Mouse (Mus musculus) midbrain, embryonic 11.5 days (tissue): ENCODE data around the gene Peli2. TPM values are rescaled to one million over a fixed set of nuclear protein-coding genes. Genes with fewer than 3 reads are reported as not detected.

ENCODE experiments used
- ATAC-seq: fragments of 200-750 bp; cut with Nextera tagmentation; 2 replicates; pipeline ENCODE4 v1.8.0; 2017; ENCODE audit warnings: moderate TSS enrichment, moderate library complexity; ENCODE audit not compliant: low FRiP score
- DNase-seq: peaks from one replicate; pipeline ENCODE4 v3.0.0; 2015; ENCODE audit warnings: low spot score; ENCODE audit errors: missing footprints
- H3K27ac ChIP-seq: fragments of 300-500 bp; sonication (generic); 2 replicates; pipeline ENCODE4 v1.5.1; 2014; ENCODE audit warnings: low read depth, low read length
- H3K27me3 ChIP-seq: fragments of 300-500 bp; sonication (generic); 2 replicates; pipeline ENCODE4 v1.6.1; 2014; ENCODE audit warnings: mild to moderate bottlenecking, low read length, moderate library complexity, mixed read lengths; ENCODE audit not compliant: control insufficient read depth, insufficient read depth
- H3K36me3 ChIP-seq: fragments of 300-500 bp; sonication (generic); 2 replicates; pipeline ENCODE4 v1.6.1; 2014; ENCODE audit warnings: mild to moderate bottlenecking, low read length, moderate library complexity, mixed read lengths; ENCODE audit not compliant: control insufficient read depth, insufficient read depth
- H3K4me1 ChIP-seq: fragments of 300-500 bp; sonication (generic); 2 replicates; pipeline ENCODE4 v1.6.1; 2014; ENCODE audit warnings: low read length; ENCODE audit not compliant: control insufficient read depth, insufficient read depth
- H3K4me2 ChIP-seq: fragments of 300-500 bp; sonication (generic); 2 replicates; pipeline ENCODE4 v1.6.1; 2014; ENCODE audit warnings: mild to moderate bottlenecking, moderate library complexity
- H3K4me3 ChIP-seq: fragments of 300-500 bp; sonication (generic); 2 replicates; pipeline ENCODE4 v1.5.1; 2014; ENCODE audit warnings: low read depth, low read length
- H3K9ac ChIP-seq: fragments of 300-500 bp; sonication (generic); 2 replicates; pipeline ENCODE4 v1.6.1; 2014; ENCODE audit warnings: low read length
- H3K9me3 ChIP-seq: fragments of 300-500 bp; sonication (generic); 2 replicates; pipeline ENCODE4 v1.6.1; 2016; ENCODE audit warnings: low read length; ENCODE audit not compliant: control insufficient read depth
- WGBS: fragments of 180-500 bp; shearing (Covaris S2); extraction: QIAGEN DNeasy Blood & Tissue Kit; methylation state at CpG from one replicate; pipeline ENCODE4 v1.1.7; 2014; 5-methylcytosine and 5-hydroxymethylcytosine counted together
- polyA plus RNA-seq: library from polyadenylated mRNA; unstranded; fragments of >200 nt; fragmentation: Nextera tagmentation; extraction: Ambion mirVana; gene quantifications from 2 replicates; pipeline ENCODE4 v1.2.1, GENCODE M21; 2014

Gene Peli2
- polyA plus RNA-seq, 1 experiment from 2014 or later: 16.2 TPM

GRCm38 (mm10) chr14:48124011-48124410, 3.4 kb downstream of the Peli2 start:
- H3K4me2 ChIP-seq: 0 out of 2 replicates have a peak overlapping the region, but pooled peaks have one; percentile 10
- no peak overlapping the region for H3K9ac ChIP-seq
- DNase-seq (peak; percentile 82), ATAC-seq (no peak)
- WGBS: 62% methylated on average over 5 of the region's 5 CpGs
- H3K9me3 ChIP-seq: no peaks in the 10 kb centered on the region
- no peak overlapping the region for H3K4me3 ChIP-seq
- H3K27me3 ChIP-seq: no peaks in the 10 kb centered on the region; the same call in 1 of the 2 replicates
- H3K36me3 ChIP-seq: no peaks in the 10 kb centered on the region
- peaks cover 54% of the 10 kb centered on the region for H3K4me1 ChIP-seq
- no peak overlapping the region for H3K27ac ChIP-seq

GRCm38 (mm10) chr14:48124816-48125215, 4.2 kb downstream of the Peli2 start:
- Histone ChIP-seq H3K27me3 (no peaks in the 10 kb centered on the region; the same call in 1 of the 2 replicates), H3K4me3 (no peak overlapping the region), H3K9ac (no peak overlapping the region), H3K36me3 (no peaks in the 10 kb centered on the region), H3K9me3 (no peaks in the 10 kb centered on the region), H3K27ac (no peak overlapping the region), H3K4me2 (0 out of 2 replicates have a peak overlapping the region, but pooled peaks have one; percentile 6), H3K4me1 (peaks cover 53% of the 10 kb centered on the region)
- DNase-seq (no peak), ATAC-seq (no peak)
- 74% methylated on average over 4 of the region's 4 CpGs for WGBS

GRCm38 (mm10) chr14:48125971-48126370, 5.3 kb downstream of the Peli2 start:
- Histone ChIP-seq H3K4me3 (no peak overlapping the region), H3K27ac (no peak overlapping the region), H3K4me1 (peaks cover 57% of the 10 kb centered on the region), H3K27me3 (peaks cover under 1% of the 10 kb centered on the region; the same call in 1 of the 2 replicates), H3K4me2 (no peak overlapping the region), H3K9ac (no peak overlapping the region), H3K36me3 (no peaks in the 10 kb centered on the region), H3K9me3 (no peaks in the 10 kb centered on the region)
- ATAC-seq (no peak), DNase-seq (peak; percentile 82)
- WGBS: 84% methylated on average over 6 of the region's 6 CpGs

GRCm38 (mm10) chr14:48126931-48127330, 6.3 kb downstream of the Peli2 start:
- Histone ChIP-seq H3K9ac (no peak overlapping the region), H3K36me3 (no peaks in the 10 kb centered on the region), H3K4me3 (no peak overlapping the region), H3K4me2 (no peak overlapping the region), H3K27me3 (peaks cover 2% of the 10 kb centered on the region; the same call in 1 of the 2 replicates), H3K9me3 (no peaks in the 10 kb centered on the region), H3K4me1 (peaks cover 65% of the 10 kb centered on the region), H3K27ac (no peak overlapping the region)
- ATAC-seq (no peak), DNase-seq (peak; percentile 83)
- 65% methylated on average over 4 of the region's 4 CpGs for WGBS

- DNase-seq (peak; percentile 89), ATAC-seq (0 out of 2 replicates have a peak, but pooled peaks have one; percentile 33)
- no peak overlapping the region for H3K9ac ChIP-seq
- H3K27ac ChIP-seq: no peak overlapping the region
- no peaks in the 10 kb centered on the region for H3K9me3 ChIP-seq
- no peak overlapping the region for H3K4me3 ChIP-seq
- H3K4me1 ChIP-seq: peaks cover 59% of the 10 kb centered on the region
- H3K36me3 ChIP-seq: no peaks in the 10 kb centered on the region
- H3K4me2 ChIP-seq: peak overlapping the region; percentile 7; the same call in 1 of the 2 replicates
- peaks cover 2% of the 10 kb centered on the region; the same call in 1 of the 2 replicates for H3K27me3 ChIP-seq
- WGBS: 12% methylated on average over 8 of the region's 8 CpGs
Observed at GRCm38 (mm10) chr14:48127609-48128185, 7.1 kb downstream of the Peli2 start.

- WGBS: 98% methylated on average over 5 of the region's 5 CpGs
- no peak for ATAC-seq
Observed at GRCm38 (mm10) chr14:48128701-48129100, 8.1 kb downstream of the Peli2 start.

GRCm38 (mm10) chr14:48130021-48130420, 9.4 kb downstream of the Peli2 start:
- WGBS: 84% methylated on average over 6 of the region's 6 CpGs

More at GRCm38 (mm10) chr14:48128701-48129100, 8.1 kb downstream of the Peli2 start:
- Histone ChIP-seq H3K4me3 (no peak overlapping the region), H3K27me3 (peaks cover 2% of the 10 kb centered on the region; the same call in 1 of the 2 replicates), H3K4me1 (peaks cover 59% of the 10 kb centered on the region), H3K9me3 (no peaks in the 10 kb centered on the region), H3K36me3 (no peaks in the 10 kb centered on the region), H3K9ac (no peak overlapping the region), H3K27ac (no peak overlapping the region), H3K4me2 (no peak overlapping the region)
- DNase-seq: no peak

GRCm38 (mm10) chr14:48130761-48131575, 10.3 kb downstream of the Peli2 start:
- no peak overlapping the region for H3K4me3 ChIP-seq
- no peaks in the 10 kb centered on the region for H3K36me3 ChIP-seq
- DNase-seq: no peak
- H3K9ac ChIP-seq: 0 out of 2 replicates have a peak overlapping the region, but pooled peaks have one; percentile 4
- H3K4me1 ChIP-seq: peaks cover 64% of the 10 kb centered on the region
- 0 out of 2 replicates have a peak, but pooled peaks cover 2% of the 10 kb centered on the region for H3K27me3 ChIP-seq
- H3K27ac ChIP-seq: no peak overlapping the region
- H3K9me3 ChIP-seq: no peaks in the 10 kb centered on the region
- H3K4me2 ChIP-seq: no peak overlapping the region
- 42% methylated on average over 20 of the region's 20 CpGs for WGBS
- no peak for ATAC-seq

More at GRCm38 (mm10) chr14:48130021-48130420, 9.4 kb downstream of the Peli2 start:
- ATAC-seq (no peak), DNase-seq (no peak)
- H3K4me3 ChIP-seq: no peak overlapping the region
- no peak overlapping the region for H3K4me2 ChIP-seq
- peaks cover 2% of the 10 kb centered on the region; the same call in 1 of the 2 replicates for H3K27me3 ChIP-seq
- no peak overlapping the region for H3K27ac ChIP-seq
- no peaks in the 10 kb centered on the region for H3K9me3 ChIP-seq
- peaks cover 60% of the 10 kb centered on the region for H3K4me1 ChIP-seq
- no peak overlapping the region for H3K9ac ChIP-seq
- H3K36me3 ChIP-seq: no peaks in the 10 kb centered on the region

GRCm38 (mm10) chr14:48131576-48131922, 10.9 kb downstream of the Peli2 start:
- no peak overlapping the region for H3K27ac ChIP-seq

More at GRCm38 (mm10) chr14:48131576-48131922, 10.9 kb downstream of the Peli2 start:
- no peak overlapping the region for H3K4me2 ChIP-seq
- H3K36me3 ChIP-seq: no peaks in the 10 kb centered on the region
- H3K9me3 ChIP-seq: no peaks in the 10 kb centered on the region
- DNase-seq (no peak), ATAC-seq (no peak)
- 69% methylated on average over 4 of the region's 4 CpGs for WGBS
- H3K27me3 ChIP-seq: 0 out of 2 replicates have a peak, but pooled peaks cover 2% of the 10 kb centered on the region
- no peak overlapping the region for H3K9ac ChIP-seq
- H3K4me3 ChIP-seq: no peak overlapping the region
- H3K4me1 ChIP-seq: peaks cover 67% of the 10 kb centered on the region
